22 mouse cellular contexts compared by ENCODE assay signal in the genomic region with DNA sequence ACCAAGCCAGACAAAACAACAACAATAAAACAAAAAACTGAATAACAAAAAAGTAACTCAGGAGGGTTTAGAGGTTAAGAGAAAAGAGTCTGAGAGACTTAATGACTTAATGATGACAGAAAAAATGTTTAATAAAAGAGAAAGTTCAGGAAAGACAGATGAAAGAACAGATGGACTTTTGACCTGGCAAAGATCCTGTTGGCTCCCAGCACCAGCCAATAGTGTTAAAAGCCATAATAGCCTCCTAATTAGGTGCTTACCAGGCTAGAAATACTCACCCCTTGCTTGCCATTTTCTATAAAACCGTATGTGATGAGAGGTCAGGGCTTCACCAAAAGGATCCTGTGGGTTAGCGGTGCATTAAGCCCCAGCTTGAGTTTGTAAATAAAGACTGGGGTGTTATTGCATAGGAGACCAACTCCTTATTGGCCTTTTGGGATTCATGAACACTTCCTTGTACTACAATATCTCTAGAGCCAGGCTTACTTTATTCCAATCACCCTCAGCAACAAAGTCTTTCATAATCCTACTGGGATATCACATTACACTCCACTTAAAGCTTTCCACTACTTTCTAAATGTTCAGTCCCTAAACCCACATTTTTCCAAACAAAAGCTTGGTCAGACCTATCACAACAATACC.
A peak's percentile ranks its signal among the peaks of the same experiment; 100 is the strongest.
DNase-seq lines count a peak whose midpoint lies in the region; ATAC-seq lines count a peak whose summit lies in the region.
"Had no signal": no experiment of that assay in that cellular context is flagged by ENCODE, and none has a peak within 500 bp of the region (broad histone marks: within the 10 kb centered on the region; RNA-seq: fewer than 3 reads in every experiment).

No protein-coding gene starts in this region.

- no peaks in the 10 kb centered on the region for H3K4me1 ChIP-seq in brown adipose tissue, adult 24 weeks (ENCODE audit: control insufficient read depth, insufficient read depth, insufficient read length, low read length)
- no peaks in the 10 kb centered on the region for H3K4me1 ChIP-seq in hindbrain, embryonic 13.5 days (replicated peaks)
- no peaks in the 10 kb centered on the region for H3K4me1 ChIP-seq in forebrain, embryonic 11.5 days (replicated peaks; ENCODE audit: control insufficient read depth, insufficient read depth, low read length)
- H3K4me1 ChIP-seq: embryonic facial prominence, embryonic 15.5 days; forebrain, embryonic 12.5 days; heart, embryonic 15.5 days had no signal

- no peaks in the 10 kb centered on the region for H3K9me3 ChIP-seq in hindbrain, embryonic 13.5 days
- no peaks in the 10 kb centered on the region for H3K9me3 ChIP-seq in forebrain, embryonic 11.5 days (ENCODE audit: control insufficient read depth, low read length)
- H3K9me3 ChIP-seq: embryonic facial prominence, embryonic 15.5 days; forebrain, embryonic 12.5 days; G1E; heart, embryonic 15.5 days had no signal

- no peak overlapping the region for H3K4me3 ChIP-seq in brown adipose tissue, adult 24 weeks (ENCODE audit: insufficient read depth, low read depth, low read length)
- H3K4me3 ChIP-seq in hindbrain, embryonic 13.5 days = no peak overlapping the region
- H3K4me3 ChIP-seq in forebrain, embryonic 11.5 days (ENCODE audit: low read depth, low read length) = no peak overlapping the region
- H3K4me3 ChIP-seq: embryonic facial prominence, embryonic 15.5 days; forebrain, embryonic 12.5 days; heart, adult 2 months; heart, embryonic 15.5 days had no signal

- 63% methylated on average over 2 of the region's 2 CpGs for WGBS in hindbrain, embryonic 13.5 days
- WGBS in forebrain, embryonic 11.5 days = 43% methylated on average over 2 of the region's 2 CpGs

- H3K27me3 ChIP-seq in hindbrain, embryonic 13.5 days = no peaks in the 10 kb centered on the region
- H3K27me3 ChIP-seq in forebrain, embryonic 11.5 days (ENCODE audit: control insufficient read depth, insufficient read depth, low read length) = no peaks in the 10 kb centered on the region
- H3K27me3 ChIP-seq: embryonic facial prominence, embryonic 15.5 days; forebrain, embryonic 12.5 days; heart, embryonic 15.5 days had no signal

- H3K4me2 ChIP-seq in hindbrain, embryonic 13.5 days = no peak overlapping the region
- H3K4me2 ChIP-seq in forebrain, embryonic 11.5 days (ENCODE audit: low read depth, low read length, severe bottlenecking) = no peak overlapping the region
- H3K4me2 ChIP-seq: embryonic facial prominence, embryonic 15.5 days; forebrain, embryonic 12.5 days; heart, embryonic 11.5 days; heart, embryonic 15.5 days; hindbrain, embryonic 14.5 days had no signal

- peak overlapping the region; percentile 33; the same call in 1 of the 2 replicates for H3K27ac ChIP-seq in brown adipose tissue, adult 24 weeks (replicated peaks; ENCODE audit: low read depth, low read length)
- H3K27ac ChIP-seq in hindbrain, embryonic 13.5 days = no peak overlapping the region
- H3K27ac ChIP-seq in forebrain, embryonic 11.5 days (ENCODE audit: low read depth, low read length) = no peak overlapping the region
- H3K27ac ChIP-seq: embryonic facial prominence, embryonic 15.5 days; forebrain, embryonic 12.5 days; heart, adult 2 months; heart, embryonic 15.5 days; hindbrain, embryonic 14.5 days had no signal

- no peak overlapping the region for H3K9ac ChIP-seq in hindbrain, embryonic 13.5 days
- no peak overlapping the region for H3K9ac ChIP-seq in forebrain, embryonic 11.5 days (ENCODE audit: low read length)
- H3K9ac ChIP-seq: embryonic facial prominence, embryonic 15.5 days; forebrain, embryonic 12.5 days; heart, embryonic 15.5 days; hindbrain, embryonic 14.5 days had no signal

- no peak for ATAC-seq in hindbrain, embryonic 13.5 days (ENCODE audit: low FRiP score)
- ATAC-seq in forebrain, embryonic 11.5 days (replicated peaks; ENCODE audit: low FRiP score) = no peak
- ATAC-seq: CD4-positive, CD25-positive, alpha-beta regulatory T cell, adult 4 months; forebrain, embryonic 16.5 days; intestine, embryonic 16.5 days had no signal

- peak; percentile 77 for DNase-seq in cerebellum, postnatal 10 days
- DNase-seq in cerebellum, adult 9-10 months = no peak
- peak; percentile 6 to 16 for DNase-seq in layer of hippocampus, postnatal 10 days (ENCODE audit: low spot score in 2 of 2)
- no peak for DNase-seq in layer of hippocampus, adult 18-20 months (ENCODE audit: low spot score in 2 of 2)
- no peak for DNase-seq in forebrain, embryonic 11.5 days (ENCODE audit: low spot score)
- DNase-seq: adrenal gland, postnatal 10 days; B cell, adult 2 months; embryo, embryonic 11 days; gastrocnemius, postnatal 14 days; heart, adult 2 months; heart, postnatal 14 days had no signal

- no peaks in the 10 kb centered on the region for H3K36me3 ChIP-seq in hindbrain, embryonic 13.5 days
- no peaks in the 10 kb centered on the region for H3K36me3 ChIP-seq in forebrain, embryonic 11.5 days (ENCODE audit: control insufficient read depth, insufficient read depth, low read length)
- H3K36me3 ChIP-seq: embryonic facial prominence, embryonic 15.5 days; forebrain, embryonic 12.5 days; G1E; heart, embryonic 15.5 days had no signal

Comparison
In these comparisons a context has a peak if more than half of its experiments do, and no peak if none do; other contexts are left out.
1. DNase-seq: peak in cerebellum, postnatal 10 days (2 of 2) and layer of hippocampus, postnatal 10 days (2 of 2); none in cerebellum, adult 9-10 months (single experiment), layer of hippocampus, adult 18-20 months (0 of 2) and forebrain, embryonic 11.5 days (single experiment).